9 mouse cellular contexts compared by ENCODE assay signal in the genomic region with DNA sequence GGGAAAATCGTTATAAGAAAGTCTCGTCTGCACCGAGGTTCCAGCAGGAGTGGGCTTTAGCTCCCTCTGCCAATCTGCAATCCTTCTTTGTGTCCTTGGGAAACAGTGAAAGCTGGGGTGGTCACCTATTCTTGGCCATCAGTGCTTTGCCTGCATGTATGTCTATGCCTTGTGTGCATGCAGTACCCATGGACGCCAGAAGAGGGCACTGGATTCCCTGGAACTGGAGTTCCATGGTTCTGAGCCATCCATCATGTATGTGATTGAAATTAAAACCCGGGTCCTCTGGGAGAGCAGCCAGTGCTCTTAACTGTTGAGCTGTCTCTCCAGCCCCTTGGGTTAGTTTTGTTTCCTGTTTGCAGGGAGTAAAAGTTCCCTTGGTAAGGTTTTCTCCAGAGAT.
A peak's percentile ranks its signal among the peaks of the same experiment; 100 is the strongest.
DNase-seq lines count a peak whose midpoint lies in the region; ATAC-seq and TF ChIP-seq lines count a peak whose summit lies in the region.
"Had no signal": no experiment of that assay in that cellular context is flagged by ENCODE, and none has a peak within 500 bp of the region (broad histone marks: within the 10 kb centered on the region; RNA-seq: fewer than 3 reads in every experiment).

No protein-coding gene starts in this region.

- 71% methylated on average over 5 of the region's 5 CpGs for WGBS in hindbrain, postnatal 0 days
- WGBS in hindbrain, embryonic 13.5 days = 75% methylated on average over 5 of the region's 5 CpGs
- WGBS in embryonic facial prominence, embryonic 11.5 days = 75% methylated on average over 5 of the region's 5 CpGs

- no peaks in the 10 kb centered on the region; the same call in 1 of the 2 replicates for H3K4me1 ChIP-seq in hindbrain, postnatal 0 days (ENCODE audit: insufficient read depth, low read length)
- H3K4me1 ChIP-seq in hindbrain, embryonic 13.5 days (replicated peaks) = peaks cover 6% of the 10 kb centered on the region
- no peaks in the 10 kb centered on the region for H3K4me1 ChIP-seq in embryonic facial prominence, embryonic 11.5 days (ENCODE audit: control insufficient read depth, insufficient read depth, low read length)

- H3K27me3 ChIP-seq in hindbrain, postnatal 0 days (ENCODE audit: insufficient read depth, low read length) = no peaks in the 10 kb centered on the region
- 0 out of 2 replicates have a peak, but pooled peaks cover 5% of the 10 kb centered on the region for H3K27me3 ChIP-seq in hindbrain, embryonic 13.5 days
- no peaks in the 10 kb centered on the region for H3K27me3 ChIP-seq in embryonic facial prominence, embryonic 11.5 days (ENCODE audit: control insufficient read depth, insufficient read depth, low read length)

- no peak overlapping the region for H3K4me2 ChIP-seq in hindbrain, postnatal 0 days (ENCODE audit: low read depth, low read length)
- no peak overlapping the region for H3K4me2 ChIP-seq in hindbrain, embryonic 13.5 days
- H3K4me2 ChIP-seq in embryonic facial prominence, embryonic 11.5 days (ENCODE audit: low read depth, low read length) = no peak overlapping the region

- H3K9me3 ChIP-seq in hindbrain, postnatal 0 days (ENCODE audit: low read length) = no peaks in the 10 kb centered on the region
- no peaks in the 10 kb centered on the region for H3K9me3 ChIP-seq in hindbrain, embryonic 13.5 days
- no peaks in the 10 kb centered on the region for H3K9me3 ChIP-seq in embryonic facial prominence, embryonic 11.5 days (replicated peaks; ENCODE audit: control insufficient read depth, low read length)
- H3K9me3 ChIP-seq: heart, embryonic 10.5 days had no signal

- no peak overlapping the region for H3K27ac ChIP-seq in hindbrain, postnatal 0 days
- no peak overlapping the region for H3K27ac ChIP-seq in hindbrain, embryonic 13.5 days
- no peak overlapping the region for H3K27ac ChIP-seq in embryonic facial prominence, embryonic 11.5 days (replicated peaks; ENCODE audit: low read depth, low read length)
- H3K27ac ChIP-seq: heart, embryonic 10.5 days had no signal

- DNase-seq in hindbrain, postnatal 0 days (ENCODE audit: low spot score) = no peak
- peak; percentile 5 for DNase-seq in spleen, adult 12 weeks (ENCODE audit: low spot score)
- no peak for DNase-seq in spleen, postnatal 14 days (ENCODE audit: low spot score in 2 of 2)
- DNase-seq in embryonic facial prominence, embryonic 11.5 days (ENCODE audit: low spot score) = peak; percentile 30
- peak; percentile 75 for DNase-seq in thymus, postnatal 4 days
- no peak for DNase-seq in adrenal gland, postnatal 14 days
- DNase-seq in cerebellum, adult 9-10 months = no peak

- no peak overlapping the region for H3K4me3 ChIP-seq in hindbrain, postnatal 0 days (ENCODE audit: low read length)
- H3K4me3 ChIP-seq in hindbrain, embryonic 13.5 days = no peak overlapping the region
- no peak overlapping the region for H3K4me3 ChIP-seq in embryonic facial prominence, embryonic 11.5 days (ENCODE audit: low read depth, low read length)
- H3K4me3 ChIP-seq: heart, embryonic 10.5 days had no signal

- H3K36me3 ChIP-seq in hindbrain, postnatal 0 days (ENCODE audit: insufficient read depth, low read length) = no peaks in the 10 kb centered on the region
- H3K36me3 ChIP-seq in hindbrain, embryonic 13.5 days = no peaks in the 10 kb centered on the region
- no peaks in the 10 kb centered on the region for H3K36me3 ChIP-seq in embryonic facial prominence, embryonic 11.5 days (replicated peaks; ENCODE audit: control insufficient read depth, insufficient read depth, low read depth, low read length)
- H3K36me3 ChIP-seq: heart, embryonic 10.5 days had no signal

- no peak overlapping the region for H3K9ac ChIP-seq in hindbrain, postnatal 0 days (replicated peaks; ENCODE audit: low read length)
- no peak overlapping the region for H3K9ac ChIP-seq in hindbrain, embryonic 13.5 days
- no peak overlapping the region for H3K9ac ChIP-seq in embryonic facial prominence, embryonic 11.5 days (replicated peaks; ENCODE audit: low read length)

- ATAC-seq in hindbrain, postnatal 0 days = no peak
- no peak for ATAC-seq in hindbrain, embryonic 13.5 days (ENCODE audit: low FRiP score)
- ATAC-seq in embryonic facial prominence, embryonic 11.5 days (replicated peaks; ENCODE audit: insufficient number of reproducible peaks, low FRiP score, low TSS enrichment, low read depth) = no peak

- TF ChIP-seq CTCF in hindbrain, postnatal 0 days (IDR thresholded peaks at IDR 0.05; ENCODE audit: low read depth) = peak; percentile 66

Comparison
In these comparisons a context has a peak if more than half of its experiments do, and no peak if none do; other contexts are left out.
1. DNase-seq: peak in spleen, adult 12 weeks (single experiment), embryonic facial prominence, embryonic 11.5 days (single experiment) and thymus, postnatal 4 days (single experiment); none in hindbrain, postnatal 0 days (single experiment), spleen, postnatal 14 days (0 of 2), adrenal gland, postnatal 14 days (single experiment) and cerebellum, adult 9-10 months (single experiment).